Mouse (Mus musculus): ENCODE results near the gene Sgk2. TPM values are rescaled to one million over a fixed set of nuclear protein-coding genes. Genes with fewer than 3 reads are reported as not detected.
A peak's percentile ranks its signal among the peaks of the same experiment; 100 is the strongest.

Sgk2 gene
- polyA plus RNA-seq, 1 experiment from 2014 or later = not detected

DNA sequence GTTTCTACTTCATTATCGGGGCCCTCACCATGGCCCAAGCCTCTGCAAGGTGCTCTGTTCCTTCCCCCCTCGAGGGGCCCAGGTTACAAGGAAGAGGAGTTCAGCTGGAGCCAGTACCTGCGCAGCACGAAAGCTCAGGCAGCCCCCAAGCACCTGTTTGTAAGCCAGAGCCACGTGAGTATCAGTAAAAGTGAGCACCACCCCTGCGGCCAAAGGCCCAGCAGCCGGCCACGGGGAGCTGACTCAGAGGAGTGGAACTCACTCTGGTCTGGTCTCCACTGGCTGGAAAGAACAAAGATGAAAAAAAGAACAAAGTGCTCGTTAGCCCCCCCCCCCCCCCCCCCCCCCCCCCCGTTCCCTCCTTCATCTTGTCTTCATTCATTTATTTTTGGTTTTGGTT lies 25.8 kb upstream of the Sgk2 start:
- Histone ChIP-seq H3K9me3 (ENCODE audit: control insufficient read depth, low read length) (no peaks in the 10 kb centered on the region), H3K9ac (replicated peaks; ENCODE audit: low read depth, low read length) (no peak overlapping the region), H3K4me2 (ENCODE audit: low read length) (no peak overlapping the region), H3K4me3 (replicated peaks; ENCODE audit: low read length) (no peak overlapping the region), H3K27me3 (replicated peaks; ENCODE audit: control insufficient read depth, insufficient read depth, low read length) (no peaks in the 10 kb centered on the region), H3K36me3 (ENCODE audit: control insufficient read depth, insufficient read depth) (no peaks in the 10 kb centered on the region), H3K4me1 (replicated peaks; ENCODE audit: control insufficient read depth, insufficient read depth, low read length) (no peaks in the 10 kb centered on the region), H3K27ac (ENCODE audit: low read length) (no peak overlapping the region)
- 68% methylated on average over 9 of the region's 10 CpGs for WGBS
- no peak for ATAC-seq

DNA sequence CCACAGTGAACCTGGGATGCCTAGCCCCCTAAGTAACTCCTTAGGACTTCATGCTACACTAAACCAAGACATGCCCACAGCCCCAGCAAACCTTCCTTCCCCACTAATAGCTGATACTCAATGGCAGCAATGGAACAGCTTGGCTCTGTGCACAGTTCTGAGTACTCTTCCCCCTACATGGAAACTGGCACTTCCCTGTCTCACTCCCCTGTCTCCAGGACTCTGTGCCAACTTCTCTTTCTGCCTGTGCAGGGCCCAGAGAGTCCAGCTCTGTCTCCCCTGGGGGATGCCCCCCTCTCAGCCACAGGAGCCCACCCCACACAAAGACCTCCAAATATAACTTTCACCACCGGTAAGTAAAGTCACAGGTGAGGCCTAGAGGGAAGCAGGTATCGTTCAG lies 20.4 kb upstream of the Sgk2 start:
- H3K27ac ChIP-seq (ENCODE audit: low read length) = no peak overlapping the region
- no peak overlapping the region for H3K4me2 ChIP-seq (ENCODE audit: low read length)
- no peaks in the 10 kb centered on the region for H3K27me3 ChIP-seq (replicated peaks; ENCODE audit: control insufficient read depth, insufficient read depth, low read length)
- H3K9me3 ChIP-seq (ENCODE audit: control insufficient read depth, low read length) = no peaks in the 10 kb centered on the region
- H3K9ac ChIP-seq (replicated peaks; ENCODE audit: low read depth, low read length) = no peak overlapping the region
- no peaks in the 10 kb centered on the region for H3K36me3 ChIP-seq (ENCODE audit: control insufficient read depth, insufficient read depth)
- WGBS = 96% methylated on average over 2 of the region's 2 CpGs
- no peaks in the 10 kb centered on the region for H3K4me1 ChIP-seq (replicated peaks; ENCODE audit: control insufficient read depth, insufficient read depth, low read length)
- no peak overlapping the region for H3K4me3 ChIP-seq (replicated peaks; ENCODE audit: low read length)
- no peak for ATAC-seq

DNA sequence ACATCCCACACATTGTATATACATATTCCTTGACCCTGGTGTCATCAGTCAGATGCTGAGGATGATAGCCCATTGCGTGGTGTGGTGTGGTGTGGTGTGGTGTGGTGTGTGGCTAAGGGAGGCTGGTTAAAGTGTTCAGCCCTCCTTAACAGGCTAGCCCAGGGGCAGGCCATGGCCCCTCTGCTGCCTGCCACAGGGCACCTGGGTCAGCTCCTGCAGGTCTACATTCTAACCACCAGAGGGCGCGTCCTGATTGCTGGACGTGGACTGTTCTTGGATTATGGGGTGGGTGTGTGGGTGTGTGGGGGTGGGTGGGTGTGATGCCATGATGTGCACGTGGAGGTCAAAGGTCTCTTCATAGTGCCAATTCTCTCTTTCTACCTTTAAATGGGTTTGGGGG lies 18.8 kb upstream of the Sgk2 start:
- no peak for ATAC-seq
- Histone ChIP-seq H3K4me2 (ENCODE audit: low read length) (no peak overlapping the region), H3K36me3 (ENCODE audit: control insufficient read depth, insufficient read depth) (no peaks in the 10 kb centered on the region), H3K27ac (ENCODE audit: low read length) (no peak overlapping the region), H3K4me1 (replicated peaks; ENCODE audit: control insufficient read depth, insufficient read depth, low read length) (peaks cover under 1% of the 10 kb centered on the region), H3K27me3 (replicated peaks; ENCODE audit: control insufficient read depth, insufficient read depth, low read length) (no peaks in the 10 kb centered on the region), H3K9me3 (ENCODE audit: control insufficient read depth, low read length) (no peaks in the 10 kb centered on the region), H3K9ac (replicated peaks; ENCODE audit: low read depth, low read length) (no peak overlapping the region), H3K4me3 (replicated peaks; ENCODE audit: low read length) (no peak overlapping the region)
- 12% methylated on average over 5 of the region's 5 CpGs for WGBS

- Histone ChIP-seq H3K36me3 (ENCODE audit: control insufficient read depth, insufficient read depth) (no peaks in the 10 kb centered on the region), H3K4me2 (ENCODE audit: low read length) (no peak overlapping the region), H3K9ac (replicated peaks; ENCODE audit: low read depth, low read length) (no peak overlapping the region), H3K27me3 (replicated peaks; ENCODE audit: control insufficient read depth, insufficient read depth, low read length) (no peaks in the 10 kb centered on the region), H3K4me1 (replicated peaks; ENCODE audit: control insufficient read depth, insufficient read depth, low read length) (peaks cover 7% of the 10 kb centered on the region), H3K9me3 (ENCODE audit: control insufficient read depth, low read length) (no peaks in the 10 kb centered on the region), H3K4me3 (replicated peaks; ENCODE audit: low read length) (no peak overlapping the region), H3K27ac (ENCODE audit: low read length) (no peak overlapping the region)
- WGBS = 91% methylated on average over 3 of the region's 3 CpGs
- no peak for ATAC-seq
Measured at GRCm38 (mm10) chr2:162969101-162969500, 18.0 kb upstream of the Sgk2 start.

- H3K9me3 ChIP-seq (ENCODE audit: control insufficient read depth, low read length) = no peaks in the 10 kb centered on the region
- WGBS = 85% methylated on average over 6 of the region's 6 CpGs
- H3K36me3 ChIP-seq (ENCODE audit: control insufficient read depth, insufficient read depth) = no peaks in the 10 kb centered on the region
- no peak overlapping the region for H3K27ac ChIP-seq (ENCODE audit: low read length)
- no peak overlapping the region for H3K4me2 ChIP-seq (ENCODE audit: low read length)
- H3K9ac ChIP-seq (replicated peaks; ENCODE audit: low read depth, low read length) = no peak overlapping the region
- peaks cover 19% of the 10 kb centered on the region for H3K4me1 ChIP-seq (replicated peaks; ENCODE audit: control insufficient read depth, insufficient read depth, low read length)
- H3K4me3 ChIP-seq (replicated peaks; ENCODE audit: low read length) = no peak overlapping the region
- H3K27me3 ChIP-seq (replicated peaks; ENCODE audit: control insufficient read depth, insufficient read depth, low read length) = no peaks in the 10 kb centered on the region
- ATAC-seq = no peak
Measured at GRCm38 (mm10) chr2:162970896-162971295, 16.2 kb upstream of the Sgk2 start.

- Histone ChIP-seq H3K36me3 (ENCODE audit: control insufficient read depth, insufficient read depth) (no peaks in the 10 kb centered on the region), H3K4me3 (replicated peaks; ENCODE audit: low read length) (no peak overlapping the region), H3K9me3 (ENCODE audit: control insufficient read depth, low read length) (no peaks in the 10 kb centered on the region), H3K9ac (replicated peaks; ENCODE audit: low read depth, low read length) (no peak overlapping the region), H3K4me1 (replicated peaks; ENCODE audit: control insufficient read depth, insufficient read depth, low read length) (peaks cover 21% of the 10 kb centered on the region), H3K4me2 (ENCODE audit: low read length) (no peak overlapping the region), H3K27me3 (replicated peaks; ENCODE audit: control insufficient read depth, insufficient read depth, low read length) (no peaks in the 10 kb centered on the region), H3K27ac (ENCODE audit: low read length) (no peak overlapping the region)
- ATAC-seq = no peak
- WGBS = 83% methylated on average over 7 of the region's 7 CpGs
Measured at GRCm38 (mm10) chr2:162972752-162973151, 14.4 kb upstream of the Sgk2 start.

GRCm38 (mm10) chr2:162973206-162973605 lies 13.9 kb upstream of the Sgk2 start:
- Histone ChIP-seq H3K4me2 (ENCODE audit: low read length) (no peak overlapping the region), H3K27ac (ENCODE audit: low read length) (no peak overlapping the region), H3K27me3 (replicated peaks; ENCODE audit: control insufficient read depth, insufficient read depth, low read length) (no peaks in the 10 kb centered on the region), H3K4me3 (replicated peaks; ENCODE audit: low read length) (no peak overlapping the region), H3K36me3 (ENCODE audit: control insufficient read depth, insufficient read depth) (no peaks in the 10 kb centered on the region), H3K9me3 (ENCODE audit: control insufficient read depth, low read length) (no peaks in the 10 kb centered on the region), H3K4me1 (replicated peaks; ENCODE audit: control insufficient read depth, insufficient read depth, low read length) (peaks cover 21% of the 10 kb centered on the region), H3K9ac (replicated peaks; ENCODE audit: low read depth, low read length) (no peak overlapping the region)
- 69% methylated on average over 5 of the region's 5 CpGs for WGBS
- no peak for ATAC-seq

DNA sequence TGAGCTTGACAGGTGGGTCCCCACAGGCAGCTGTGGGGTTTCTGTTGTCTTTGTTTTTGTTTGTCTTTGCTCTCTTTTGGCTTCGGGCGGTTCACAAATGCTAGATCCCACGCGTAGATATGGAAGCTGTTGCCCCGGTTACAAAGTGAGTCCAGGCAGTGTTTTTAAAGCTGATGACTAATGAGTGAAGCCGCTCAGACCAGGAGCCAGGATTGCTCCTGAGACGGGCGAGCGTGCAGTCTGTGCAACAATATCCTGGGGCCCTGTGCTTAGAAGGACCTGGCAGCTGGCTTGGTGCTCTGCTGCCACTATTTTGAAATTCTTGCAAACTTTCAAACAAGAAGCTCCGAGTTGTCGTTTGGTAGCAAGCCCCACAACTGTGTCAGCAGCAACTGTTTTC lies 13.5 kb upstream of the Sgk2 start:
- no peaks in the 10 kb centered on the region for H3K27me3 ChIP-seq (replicated peaks; ENCODE audit: control insufficient read depth, insufficient read depth, low read length)
- WGBS = 9% methylated on average over 11 of the region's 11 CpGs
- no peak overlapping the region for H3K4me2 ChIP-seq (ENCODE audit: low read length)
- no peaks in the 10 kb centered on the region for H3K36me3 ChIP-seq (ENCODE audit: control insufficient read depth, insufficient read depth)
- H3K9ac ChIP-seq (replicated peaks; ENCODE audit: low read depth, low read length) = no peak overlapping the region
- peak; percentile 47; the same call in 1 of the 2 replicates for ATAC-seq
- no peak overlapping the region for H3K4me3 ChIP-seq (replicated peaks; ENCODE audit: low read length)
- no peaks in the 10 kb centered on the region for H3K9me3 ChIP-seq (ENCODE audit: control insufficient read depth, low read length)
- peaks cover 21% of the 10 kb centered on the region for H3K4me1 ChIP-seq (replicated peaks; ENCODE audit: control insufficient read depth, insufficient read depth, low read length)
- no peak overlapping the region for H3K27ac ChIP-seq (ENCODE audit: low read length)

- Histone ChIP-seq H3K9me3 (ENCODE audit: control insufficient read depth, low read length) (no peaks in the 10 kb centered on the region), H3K4me3 (replicated peaks; ENCODE audit: low read length) (no peak overlapping the region), H3K27ac (ENCODE audit: low read length) (no peak overlapping the region; the same call in 1 of the 2 replicates), H3K4me1 (replicated peaks; ENCODE audit: control insufficient read depth, insufficient read depth, low read length) (peaks cover 21% of the 10 kb centered on the region), H3K4me2 (ENCODE audit: low read length) (no peak overlapping the region), H3K36me3 (ENCODE audit: control insufficient read depth, insufficient read depth) (no peaks in the 10 kb centered on the region), H3K9ac (replicated peaks; ENCODE audit: low read depth, low read length) (no peak overlapping the region), H3K27me3 (replicated peaks; ENCODE audit: control insufficient read depth, insufficient read depth, low read length) (no peaks in the 10 kb centered on the region)
- ATAC-seq = peak; percentile 86
- 53% methylated on average over 11 of the region's 11 CpGs for WGBS
Measured at GRCm38 (mm10) chr2:162975157-162975775, 11.9 kb upstream of the Sgk2 start.

GRCm38 (mm10) chr2:162976001-162976400 lies 11.1 kb upstream of the Sgk2 start:
- Histone ChIP-seq H3K9me3 (ENCODE audit: control insufficient read depth, low read length) (no peaks in the 10 kb centered on the region), H3K4me2 (ENCODE audit: low read length) (no peak overlapping the region), H3K9ac (replicated peaks; ENCODE audit: low read depth, low read length) (no peak overlapping the region), H3K27me3 (replicated peaks; ENCODE audit: control insufficient read depth, insufficient read depth, low read length) (no peaks in the 10 kb centered on the region), H3K4me3 (replicated peaks; ENCODE audit: low read length) (no peak overlapping the region), H3K27ac (ENCODE audit: low read length) (no peak overlapping the region), H3K4me1 (replicated peaks; ENCODE audit: control insufficient read depth, insufficient read depth, low read length) (peaks cover 21% of the 10 kb centered on the region), H3K36me3 (ENCODE audit: control insufficient read depth, insufficient read depth) (no peaks in the 10 kb centered on the region)
- ATAC-seq = 0 out of 2 replicates have a peak, but pooled peaks have one; percentile 34
- 50% methylated on average over 4 of the region's 4 CpGs for WGBS

Data from forebrain, embryonic 16.5 days (tissue).